Mouse (Mus musculus): ENCODE measurements at regions not wholly inside any gene's neighbourhood (a gene's known extent, or its start where the extent isn't known, plus 50 kb on each side); places are given as distances from the start of the nearest gene placed in this dataset.

- no peak overlapping the region for H3K27ac ChIP-seq (ENCODE audit: insufficient read depth, low read length)
- no peaks in the 10 kb centered on the region; the same call in 1 of the 2 replicates for H3K9me3 ChIP-seq (replicated peaks; ENCODE audit: control insufficient read depth, insufficient read depth, low read length, poor library complexity, severe bottlenecking)
- no peak overlapping the region for H3K9ac ChIP-seq (ENCODE audit: low read depth, poor library complexity, severe bottlenecking)
- no peaks in the 10 kb centered on the region for H3K36me3 ChIP-seq (ENCODE audit: control insufficient read depth, insufficient read depth, low read length, poor library complexity, severe bottlenecking)
- no peak overlapping the region for H3K4me3 ChIP-seq (ENCODE audit: low read depth, low read length)
- no peaks in the 10 kb centered on the region for H3K4me1 ChIP-seq (ENCODE audit: control insufficient read depth, insufficient read depth, low read length)
- no peaks in the 10 kb centered on the region; the same call in 1 of the 2 replicates for H3K27me3 ChIP-seq (ENCODE audit: control insufficient read depth, insufficient read depth, low read length, poor library complexity, severe bottlenecking)
- TF ChIP-seq EP300 (IDR thresholded peaks at IDR 0.05; ENCODE audit: insufficient read depth, low read depth, low read length) = no peak
- TF ChIP-seq POLR2A (IDR thresholded peaks at IDR 0.05; ENCODE audit: insufficient read depth, low read length) = no peak
- no peak for TF ChIP-seq CTCF (IDR thresholded peaks at IDR 0.05; ENCODE audit: low read depth, low read length)
These were observed 196.0 kb upstream of the Hnrnpa3 start for GRCm38 (mm10) chr2:75463091-75463490.

GRCm38 (mm10) chr2:75464429-75464828 lies 194.6 kb upstream of the Hnrnpa3 start:
- no peaks in the 10 kb centered on the region for H3K36me3 ChIP-seq (ENCODE audit: control insufficient read depth, insufficient read depth, low read length, poor library complexity, severe bottlenecking)
- H3K4me1 ChIP-seq (ENCODE audit: control insufficient read depth, insufficient read depth, low read length) = no peaks in the 10 kb centered on the region
- no peaks in the 10 kb centered on the region; the same call in 1 of the 2 replicates for H3K9me3 ChIP-seq (replicated peaks; ENCODE audit: control insufficient read depth, insufficient read depth, low read length, poor library complexity, severe bottlenecking)
- H3K27me3 ChIP-seq (ENCODE audit: control insufficient read depth, insufficient read depth, low read length, poor library complexity, severe bottlenecking) = no peaks in the 10 kb centered on the region; the same call in 1 of the 2 replicates
- no peak for TF ChIP-seq CTCF (IDR thresholded peaks at IDR 0.05; ENCODE audit: low read depth, low read length)
- no peak for TF ChIP-seq EP300 (IDR thresholded peaks at IDR 0.05; ENCODE audit: insufficient read depth, low read depth, low read length)
- TF ChIP-seq POLR2A (IDR thresholded peaks at IDR 0.05; ENCODE audit: insufficient read depth, low read length) = no peak
- H3K4me3 ChIP-seq (ENCODE audit: low read depth, low read length) = no peak overlapping the region
- H3K9ac ChIP-seq (ENCODE audit: low read depth, poor library complexity, severe bottlenecking) = no peak overlapping the region
- no peak overlapping the region for H3K27ac ChIP-seq (ENCODE audit: insufficient read depth, low read length)

GRCm38 (mm10) chr2:75468851-75469250 lies 190.2 kb upstream of the Hnrnpa3 start:
- H3K4me1 ChIP-seq (ENCODE audit: control insufficient read depth, insufficient read depth, low read length) = no peaks in the 10 kb centered on the region
- H3K9ac ChIP-seq (ENCODE audit: low read depth, poor library complexity, severe bottlenecking) = no peak overlapping the region
- no peak overlapping the region for H3K4me3 ChIP-seq (ENCODE audit: low read depth, low read length)
- no peaks in the 10 kb centered on the region for H3K36me3 ChIP-seq (ENCODE audit: control insufficient read depth, insufficient read depth, low read length, poor library complexity, severe bottlenecking)
- no peaks in the 10 kb centered on the region; the same call in 1 of the 2 replicates for H3K27me3 ChIP-seq (ENCODE audit: control insufficient read depth, insufficient read depth, low read length, poor library complexity, severe bottlenecking)
- H3K27ac ChIP-seq (ENCODE audit: insufficient read depth, low read length) = no peak overlapping the region
- TF ChIP-seq EP300 (IDR thresholded peaks at IDR 0.05; ENCODE audit: insufficient read depth, low read depth, low read length) = no peak
- TF ChIP-seq POLR2A (IDR thresholded peaks at IDR 0.05; ENCODE audit: insufficient read depth, low read length) = no peak
- H3K9me3 ChIP-seq (replicated peaks; ENCODE audit: control insufficient read depth, insufficient read depth, low read length, poor library complexity, severe bottlenecking) = no peaks in the 10 kb centered on the region

GRCm38 (mm10) chr2:75469958-75470687 lies 188.9 kb upstream of the Hnrnpa3 start:
- Histone ChIP-seq H3K9me3 (replicated peaks; ENCODE audit: control insufficient read depth, insufficient read depth, low read length, poor library complexity, severe bottlenecking) (no peaks in the 10 kb centered on the region), H3K27me3 (ENCODE audit: control insufficient read depth, insufficient read depth, low read length, poor library complexity, severe bottlenecking) (no peaks in the 10 kb centered on the region; the same call in 1 of the 2 replicates), H3K4me1 (ENCODE audit: control insufficient read depth, insufficient read depth, low read length) (no peaks in the 10 kb centered on the region), H3K9ac (ENCODE audit: low read depth, poor library complexity, severe bottlenecking) (no peak overlapping the region), H3K4me3 (ENCODE audit: low read depth, low read length) (no peak overlapping the region), H3K36me3 (ENCODE audit: control insufficient read depth, insufficient read depth, low read length, poor library complexity, severe bottlenecking) (no peaks in the 10 kb centered on the region), H3K27ac (ENCODE audit: insufficient read depth, low read length) (no peak overlapping the region)
- TF ChIP-seq POLR2A (IDR thresholded peaks at IDR 0.05; ENCODE audit: insufficient read depth, low read length) = no peak
- TF ChIP-seq CTCF (IDR thresholded peaks at IDR 0.05; ENCODE audit: low read depth, low read length) = no peak
- TF ChIP-seq EP300 (IDR thresholded peaks at IDR 0.05; ENCODE audit: insufficient read depth, low read depth, low read length) = no peak

GRCm38 (mm10) chr2:75470688-75471054 lies 188.4 kb upstream of the Hnrnpa3 start:
- H3K27me3 ChIP-seq (ENCODE audit: control insufficient read depth, insufficient read depth, low read length, poor library complexity, severe bottlenecking) = no peaks in the 10 kb centered on the region; the same call in 1 of the 2 replicates
- H3K36me3 ChIP-seq (ENCODE audit: control insufficient read depth, insufficient read depth, low read length, poor library complexity, severe bottlenecking) = no peaks in the 10 kb centered on the region
- H3K27ac ChIP-seq (ENCODE audit: insufficient read depth, low read length) = no peak overlapping the region
- no peaks in the 10 kb centered on the region for H3K4me1 ChIP-seq (ENCODE audit: control insufficient read depth, insufficient read depth, low read length)
- TF ChIP-seq CTCF (IDR thresholded peaks at IDR 0.05; ENCODE audit: low read depth, low read length) = no peak
- no peak for TF ChIP-seq POLR2A (IDR thresholded peaks at IDR 0.05; ENCODE audit: insufficient read depth, low read length)
- TF ChIP-seq EP300 (IDR thresholded peaks at IDR 0.05; ENCODE audit: insufficient read depth, low read depth, low read length) = no peak
- no peaks in the 10 kb centered on the region for H3K9me3 ChIP-seq (replicated peaks; ENCODE audit: control insufficient read depth, insufficient read depth, low read length, poor library complexity, severe bottlenecking)
- H3K9ac ChIP-seq (ENCODE audit: low read depth, poor library complexity, severe bottlenecking) = no peak overlapping the region
- H3K4me3 ChIP-seq (ENCODE audit: low read depth, low read length) = no peak overlapping the region

GRCm38 (mm10) chr2:75472489-75472888 lies 186.6 kb upstream of the Hnrnpa3 start:
- no peak for TF ChIP-seq EP300 (IDR thresholded peaks at IDR 0.05; ENCODE audit: insufficient read depth, low read depth, low read length)
- no peaks in the 10 kb centered on the region; the same call in 1 of the 2 replicates for H3K27me3 ChIP-seq (ENCODE audit: control insufficient read depth, insufficient read depth, low read length, poor library complexity, severe bottlenecking)
- H3K36me3 ChIP-seq (ENCODE audit: control insufficient read depth, insufficient read depth, low read length, poor library complexity, severe bottlenecking) = no peaks in the 10 kb centered on the region
- H3K9ac ChIP-seq (ENCODE audit: low read depth, poor library complexity, severe bottlenecking) = no peak overlapping the region
- no peaks in the 10 kb centered on the region for H3K4me1 ChIP-seq (ENCODE audit: control insufficient read depth, insufficient read depth, low read length)
- no peaks in the 10 kb centered on the region for H3K9me3 ChIP-seq (replicated peaks; ENCODE audit: control insufficient read depth, insufficient read depth, low read length, poor library complexity, severe bottlenecking)
- H3K27ac ChIP-seq (ENCODE audit: insufficient read depth, low read length) = no peak overlapping the region
- no peak overlapping the region for H3K4me3 ChIP-seq (ENCODE audit: low read depth, low read length)
